Mouse (Mus musculus): ENCODE measurements around the gene Vmn2r33. TPM values are rescaled to one million over a fixed set of nuclear protein-coding genes. Genes with fewer than 3 reads are reported as not detected.
"Not testable (repeated sequence)": the region's sequence is repeated elsewhere in the genome, so short reads cannot be mapped to it uniquely, and the experiment has no call there.

The Vmn2r33 gene
- total RNA-seq (2021), result not detected

DNA sequence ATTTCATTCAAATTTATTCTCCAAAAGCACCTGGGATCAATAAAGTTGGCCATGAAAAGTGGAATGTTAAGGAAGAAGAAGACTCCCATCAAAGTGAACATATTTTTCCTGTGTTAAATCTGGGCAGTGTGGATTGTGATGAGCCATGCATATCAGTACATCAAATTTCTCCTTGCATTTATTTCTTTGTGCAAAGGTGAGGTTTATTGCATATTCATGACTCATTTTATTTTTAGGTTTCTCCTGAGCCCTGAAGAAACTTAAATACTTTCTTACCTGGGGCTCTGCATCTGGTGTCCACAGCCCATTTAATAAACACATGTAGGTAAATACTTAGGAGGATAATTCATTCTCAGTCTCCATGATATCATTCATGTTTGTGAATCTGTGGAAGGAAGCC lies at the start of gene Vmn2r33:
Gene Vmn2r33, minus strand, starts transcription at position 101 of the 400 bp plus-strand sequence.
- DNase-seq, result not testable (repeated sequence)

Other genes with a start within 250 kb of the Vmn2r33 start
- under 1 TPM in 1 of 2 experiments, not detected in 1; 0.15 TPM for gene Vmn2r30, start 229.2 kb downstream of the Vmn2r33 start, total RNA-seq (2021)
- gene Gm45783, start 192.2 kb downstream of the Vmn2r33 start, total RNA-seq (2021), result not detected
- not detected for gene Vmn2r31, start 167.1 kb downstream of the Vmn2r33 start, total RNA-seq (2021)
- gene Vmn2r32, start 86.8 kb downstream of the Vmn2r33 start, total RNA-seq (2021), result not detected
- gene Vmn2r34, start 122.7 kb upstream of the Vmn2r33 start, total RNA-seq (2021), result not detected